Mouse (Mus musculus): ENCODE measurements around the gene Sf3b4. TPM values are rescaled to one million over a fixed set of nuclear protein-coding genes. Genes with fewer than 3 reads are reported as not detected.
"Not testable (repeated sequence)": the region's sequence is repeated elsewhere in the genome, so short reads cannot be mapped to it uniquely, and the experiment has no call there.

Sf3b4 gene
- polyA plus RNA-seq, 1 experiment from 2014 or later, result 68.4 TPM

DNA sequence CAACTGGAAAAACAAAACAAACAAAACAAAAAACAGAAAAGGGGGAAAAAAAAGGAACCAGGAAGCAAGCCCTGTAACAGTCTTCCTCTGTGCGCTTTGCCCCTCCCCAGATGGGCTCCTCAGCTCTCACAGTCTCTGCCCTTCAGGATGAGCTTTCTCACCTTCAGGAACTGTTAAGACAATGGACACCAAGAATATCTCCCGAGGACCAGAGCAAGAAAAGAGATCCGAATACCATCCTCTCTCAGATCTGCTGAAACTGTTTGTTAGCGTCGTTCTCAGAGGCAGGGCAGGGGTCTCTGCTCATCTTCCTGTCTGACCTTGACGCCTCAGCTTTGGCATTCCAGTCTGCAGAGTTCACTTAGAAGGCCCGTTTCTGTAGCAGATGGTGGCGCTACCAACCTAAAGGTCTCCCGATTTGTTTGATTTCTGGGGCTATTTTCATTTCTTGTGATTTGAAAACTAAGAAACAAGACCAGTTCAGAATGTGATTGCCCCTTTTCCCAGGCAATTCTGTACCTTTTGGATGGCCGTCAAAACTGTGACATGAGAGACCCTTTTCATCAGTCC, 1.1 kb upstream of the Sf3b4 start:
- Histone ChIP-seq H3K4me1 (ENCODE audit: insufficient read depth, low read depth, low read length) (peaks cover 19% of the 10 kb centered on the region; the same call in 1 of the 2 replicates), H3K9ac (replicated peaks; ENCODE audit: low read depth) (0 out of 2 replicates have a peak overlapping the region, but pooled peaks have one; percentile 5), H3K4me3 (ENCODE audit: low read depth, low read length) (peak overlapping the region; percentile 81; the same call in 1 of the 2 replicates)

DNA sequence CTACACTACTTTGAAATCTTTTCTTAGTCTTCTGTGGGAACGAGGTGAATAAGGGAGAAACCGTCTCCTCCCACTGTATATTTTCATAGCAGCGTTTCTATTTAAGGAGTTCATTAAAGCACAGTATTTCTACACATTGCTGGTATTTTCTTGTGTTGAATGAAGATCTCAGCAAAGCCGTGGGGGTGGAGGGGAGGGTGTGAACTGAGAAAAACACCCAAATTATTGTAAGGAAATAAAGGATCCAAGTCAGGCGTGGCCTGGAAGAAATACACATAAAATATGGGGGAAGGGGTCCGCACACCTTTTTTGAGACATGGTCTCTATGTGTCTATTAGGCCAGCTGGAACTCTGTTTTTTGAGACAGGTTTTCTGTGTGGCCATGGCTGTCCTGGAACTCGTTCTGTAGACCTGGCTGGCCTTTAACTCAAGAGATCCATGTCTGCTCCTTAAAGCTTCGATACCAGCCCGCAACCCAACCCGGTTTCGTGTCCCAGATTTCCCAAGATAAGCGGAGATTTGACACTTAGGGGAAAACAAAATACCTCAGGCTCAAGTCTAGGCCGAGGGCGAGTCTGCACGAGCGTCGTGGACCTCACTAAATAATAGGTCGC, 442 bp upstream of the Sf3b4 start:
- no peak; the same call in 1 of the 2 replicates for ATAC-seq
- WGBS, result 7% methylated on average over 18 of the region's 18 CpGs
- no peak for TF ChIP-seq CTCF (IDR thresholded peaks at IDR 0.05)
- TF ChIP-seq EP300 (IDR thresholded peaks at IDR 0.05), result no peak

More for the DNA sequence above, 1.1 kb upstream of the Sf3b4 start:
- no peaks in the 10 kb centered on the region for H3K27me3 ChIP-seq (replicated peaks; ENCODE audit: insufficient read depth, low read length)
- H3K27ac ChIP-seq (ENCODE audit: low read length), result peak overlapping the region; percentile 99
- 0 out of 2 replicates have a peak, but pooled peaks cover 6% of the 10 kb centered on the region for H3K36me3 ChIP-seq (ENCODE audit: insufficient read depth, low read length)
- DNase-seq (ENCODE audit: low spot score), result peak; percentile 27
- peak overlapping the region; percentile 87 for H3K4me2 ChIP-seq (replicated peaks; ENCODE audit: low read depth, low read length)
- TF ChIP-seq EP300 (IDR thresholded peaks at IDR 0.05), result no peak
- no peak for TF ChIP-seq CTCF (IDR thresholded peaks at IDR 0.05)
- ATAC-seq, result no peak
- 42% methylated on average over 10 of the region's 10 CpGs for WGBS
- no peaks in the 10 kb centered on the region for H3K9me3 ChIP-seq (ENCODE audit: low read length)

DNA sequence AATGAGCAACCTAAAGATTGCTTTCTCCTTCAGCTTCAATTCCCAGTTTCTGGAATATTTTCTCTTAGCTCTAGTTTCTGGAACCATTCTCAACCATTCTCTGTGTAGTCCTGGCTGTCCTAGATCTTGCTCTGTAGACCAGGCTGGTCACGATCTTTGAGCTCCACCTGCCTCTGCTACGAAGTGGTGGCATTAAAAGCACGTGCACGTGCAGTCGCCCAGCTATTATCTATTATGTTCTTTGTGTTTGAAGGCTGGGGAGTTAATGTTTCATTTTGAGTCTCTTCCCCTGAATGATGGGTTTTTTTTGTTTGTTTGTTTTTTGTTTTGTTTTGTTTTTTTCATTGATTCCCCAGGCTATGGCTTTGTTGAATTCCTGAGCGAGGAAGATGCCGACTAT, 1.1 kb downstream of the Sf3b4 start:
- Histone ChIP-seq H3K27ac (ENCODE audit: low read length) (no peak overlapping the region), H3K4me1 (ENCODE audit: insufficient read depth, low read depth, low read length) (peaks cover 19% of the 10 kb centered on the region; the same call in 1 of the 2 replicates), H3K9ac (replicated peaks; ENCODE audit: low read depth) (peak overlapping the region; percentile 67), H3K4me3 (ENCODE audit: low read depth, low read length) (peak overlapping the region; percentile 81), H3K4me2 (replicated peaks; ENCODE audit: low read depth, low read length) (peak overlapping the region; percentile 87), H3K9me3 (ENCODE audit: low read length) (no peaks in the 10 kb centered on the region), H3K27me3 (replicated peaks; ENCODE audit: insufficient read depth, low read length) (no peaks in the 10 kb centered on the region), H3K36me3 (ENCODE audit: insufficient read depth, low read length) (peaks cover 19% of the 10 kb centered on the region; the same call in 1 of the 2 replicates)
- 30% methylated on average over 7 of the region's 7 CpGs for WGBS
- ATAC-seq, result no peak
- no peak for DNase-seq (ENCODE audit: low spot score)
- TF ChIP-seq EP300 (IDR thresholded peaks at IDR 0.05), result no peak

More for the DNA sequence above, 442 bp upstream of the Sf3b4 start:
- no peak for DNase-seq (ENCODE audit: low spot score)
- Histone ChIP-seq H3K9ac (replicated peaks; ENCODE audit: low read depth) (peak overlapping the region; percentile 67), H3K4me2 (replicated peaks; ENCODE audit: low read depth, low read length) (peak overlapping the region; percentile 87), H3K36me3 (ENCODE audit: insufficient read depth, low read length) (0 out of 2 replicates have a peak, but pooled peaks cover 12% of the 10 kb centered on the region), H3K4me1 (ENCODE audit: insufficient read depth, low read depth, low read length) (peaks cover 19% of the 10 kb centered on the region; the same call in 1 of the 2 replicates), H3K27ac (ENCODE audit: low read length) (peak overlapping the region; percentile 99), H3K9me3 (ENCODE audit: low read length) (no peaks in the 10 kb centered on the region), H3K4me3 (ENCODE audit: low read depth, low read length) (peak overlapping the region; percentile 81), H3K27me3 (replicated peaks; ENCODE audit: insufficient read depth, low read length) (no peaks in the 10 kb centered on the region)

DNA sequence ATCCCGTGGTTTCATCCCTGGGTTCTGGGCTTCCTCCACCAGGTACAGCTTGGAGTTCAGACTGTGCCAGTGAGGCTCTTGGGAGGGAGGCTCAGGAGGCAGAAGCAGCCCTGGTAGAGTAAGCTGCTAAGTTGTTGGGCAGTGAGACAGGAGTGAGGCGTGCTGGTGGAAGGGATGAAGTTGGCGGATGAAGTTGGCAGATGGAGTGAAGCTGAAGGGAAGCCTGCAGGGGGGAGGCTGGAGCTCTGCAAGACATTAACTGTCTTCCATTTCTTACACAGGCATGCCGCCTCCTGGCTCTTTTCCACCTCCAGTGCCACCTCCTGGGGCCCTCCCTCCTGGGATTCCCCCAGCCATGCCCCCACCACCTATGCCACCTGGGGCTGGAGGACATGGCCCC, 1.9 kb downstream of the Sf3b4 start:
- not testable (repeated sequence) for H3K27me3 ChIP-seq (replicated peaks; ENCODE audit: insufficient read depth, low read length); H3K4me3 ChIP-seq (ENCODE audit: low read depth, low read length); H3K27ac ChIP-seq (ENCODE audit: low read length); ATAC-seq; DNase-seq (ENCODE audit: low spot score); H3K9ac ChIP-seq (replicated peaks; ENCODE audit: low read depth); H3K9me3 ChIP-seq (ENCODE audit: low read length); H3K4me2 ChIP-seq (replicated peaks; ENCODE audit: low read depth, low read length)
- Histone ChIP-seq H3K36me3 (ENCODE audit: insufficient read depth, low read length) (peaks cover 21% of the 10 kb centered on the region; the same call in 1 of the 2 replicates), H3K4me1 (ENCODE audit: insufficient read depth, low read depth, low read length) (peaks cover 19% of the 10 kb centered on the region; the same call in 1 of the 2 replicates)
- 81% methylated on average over 4 of the region's 4 CpGs for WGBS

DNA sequence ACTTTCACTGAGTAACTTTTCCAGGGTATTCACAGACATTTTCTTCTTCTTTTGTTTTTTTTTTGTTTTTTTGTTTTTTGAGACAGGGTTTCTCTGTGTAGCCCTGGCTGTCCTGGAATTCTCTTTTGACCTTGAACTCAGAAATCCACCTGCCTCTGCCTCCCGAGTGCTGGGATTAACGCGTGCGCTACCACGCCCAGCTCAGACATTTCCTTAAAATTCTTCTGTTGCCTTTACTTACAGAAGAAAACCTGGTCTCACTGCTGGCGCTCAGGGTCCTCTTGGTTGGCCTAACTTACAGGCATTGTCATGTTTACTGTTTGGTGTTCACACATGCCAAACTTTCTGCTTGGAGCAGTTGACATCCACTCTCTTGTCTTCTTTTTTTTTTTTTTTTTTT, 3.1 kb downstream of the Sf3b4 start:
- H3K27me3 ChIP-seq (replicated peaks; ENCODE audit: insufficient read depth, low read length), result no peaks in the 10 kb centered on the region
- H3K9me3 ChIP-seq (ENCODE audit: low read length), result no peaks in the 10 kb centered on the region
- no peak overlapping the region for H3K4me3 ChIP-seq (ENCODE audit: low read depth, low read length)
- TF ChIP-seq CTCF (IDR thresholded peaks at IDR 0.05) (no peak), EP300 (IDR thresholded peaks at IDR 0.05) (no peak)
- no peak for ATAC-seq
- no peak overlapping the region for H3K4me2 ChIP-seq (replicated peaks; ENCODE audit: low read depth, low read length)
- H3K27ac ChIP-seq (ENCODE audit: low read length), result no peak overlapping the region
- no peak overlapping the region for H3K9ac ChIP-seq (replicated peaks; ENCODE audit: low read depth)
- 92% methylated on average over 6 of the region's 6 CpGs for WGBS
- H3K4me1 ChIP-seq (ENCODE audit: insufficient read depth, low read depth, low read length), result peaks cover 19% of the 10 kb centered on the region; the same call in 1 of the 2 replicates
- H3K36me3 ChIP-seq (ENCODE audit: insufficient read depth, low read length), result peaks cover 21% of the 10 kb centered on the region; the same call in 1 of the 2 replicates
- DNase-seq (ENCODE audit: low spot score), result no peak

DNA sequence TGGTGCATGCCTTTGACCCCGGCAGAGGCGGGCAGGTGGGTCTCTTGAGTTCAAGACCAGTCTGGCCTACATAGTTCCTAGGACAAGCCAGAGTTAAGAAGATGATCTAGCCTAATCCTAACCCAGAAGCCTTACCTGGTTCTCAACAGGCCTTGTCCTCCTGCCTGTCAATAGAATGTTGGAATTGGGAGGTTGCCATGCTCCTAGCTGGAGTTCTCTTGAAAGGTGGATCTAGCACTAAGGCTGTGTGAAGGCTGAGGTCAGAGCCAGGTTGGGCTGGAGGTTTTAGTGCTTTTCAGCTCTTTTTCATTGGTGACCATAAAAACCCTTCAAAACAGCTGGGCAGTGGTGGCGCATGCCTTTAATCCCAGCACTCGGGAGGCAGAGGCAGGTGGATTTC, 6.3 kb downstream of the Sf3b4 start:
- Histone ChIP-seq H3K27ac (ENCODE audit: low read length) (no peak overlapping the region), H3K27me3 (replicated peaks; ENCODE audit: insufficient read depth, low read length) (no peaks in the 10 kb centered on the region), H3K4me2 (replicated peaks; ENCODE audit: low read depth, low read length) (no peak overlapping the region), H3K4me3 (ENCODE audit: low read depth, low read length) (no peak overlapping the region), H3K36me3 (ENCODE audit: insufficient read depth, low read length) (peaks cover 21% of the 10 kb centered on the region; the same call in 1 of the 2 replicates), H3K9ac (replicated peaks; ENCODE audit: low read depth) (no peak overlapping the region), H3K4me1 (ENCODE audit: insufficient read depth, low read depth, low read length) (no peaks in the 10 kb centered on the region), H3K9me3 (ENCODE audit: low read length) (no peaks in the 10 kb centered on the region)
- no peak for DNase-seq (ENCODE audit: low spot score)
- ATAC-seq, result no peak
- WGBS, result 96% methylated on average over 4 of the region's 4 CpGs
- no peak for TF ChIP-seq CTCF (IDR thresholded peaks at IDR 0.05)
- no peak for TF ChIP-seq EP300 (IDR thresholded peaks at IDR 0.05)
